Mouse (Mus musculus) G1E (cell line): ENCODE measurements around the gene Rars2. TPM values are rescaled to one million over a fixed set of nuclear protein-coding genes. Genes with fewer than 3 reads are reported as not detected.

Source experiments
- ATAC-seq: 2 replicates; pipeline ENCODE4 v1.8.0; 2016; ENCODE audit warnings: mild to moderate bottlenecking; ENCODE audit not compliant: insufficient number of reproducible peaks, poor library complexity, low FRiP score, severe bottlenecking; ENCODE audit errors: extremely low read depth
- DNase-seq: peaks from one replicate; pipeline ENCODE4 v3.0.0; 2012; ENCODE audit warnings: low spot score
- H3K27me3 ChIP-seq: 2 replicates; pipeline ENCODE4 v1.6.1; 2012; ENCODE audit warnings: mild to moderate bottlenecking, low read length, inconsistent platforms; ENCODE audit not compliant: insufficient read depth
- H3K36me3 ChIP-seq: replicated peaks from 2 replicates; pipeline ENCODE3; 2012; ENCODE audit warnings: mild to moderate bottlenecking, inconsistent platforms
- H3K4me1 ChIP-seq: 2 replicates; pipeline ENCODE4 v1.6.1; 2012; ENCODE audit warnings: low read depth, low read length, inconsistent platforms, mixed read lengths; ENCODE audit not compliant: insufficient read depth
- H3K4me3 ChIP-seq: 2 replicates; pipeline ENCODE4 v1.5.1; 2012; ENCODE audit warnings: low read depth, mild to moderate bottlenecking, inconsistent platforms, low read length, moderate library complexity, mixed read lengths
- H3K9me3 ChIP-seq: replicated peaks from 2 replicates; pipeline ENCODE4 v1.6.1; 2012; ENCODE audit warnings: inconsistent platforms
- CTCF ChIP-seq: IDR thresholded peaks from 2 replicates; pipeline ENCODE4 v1.5.1; 2012; ENCODE audit warnings: low read depth, low read length, inconsistent platforms, mixed read lengths
- GATA1 ChIP-seq: IDR thresholded peaks from 2 replicates; pipeline ENCODE4 v1.6.1; 2012; ENCODE audit warnings: borderline replicate concordance, low read length, inconsistent platforms, mixed read lengths
- GATA2 ChIP-seq: IDR thresholded peaks from 2 replicates; pipeline ENCODE4 v1.6.1; 2012; ENCODE audit warnings: low read depth, low read length, inconsistent platforms, borderline replicate concordance
- POLR2AphosphoS5 ChIP-seq: IDR thresholded peaks from 2 replicates; pipeline ENCODE4 v1.6.1; 2012; ENCODE audit warnings: low read depth, low read length, inconsistent platforms; ENCODE audit not compliant: insufficient replicate concordance
- TAL1 ChIP-seq: conservative IDR thresholded peaks from 2 replicates; pipeline ENCODE4 v1.6.1; 2012; ENCODE audit warnings: low read depth, low read length, inconsistent platforms, mixed read lengths
- polyA plus RNA-seq: library from polyadenylated mRNA; stranded (reverse); fragments of >175 nt; gene quantifications from 2 replicates; pipeline ENCODE4 v1.2.3, GENCODE M21; 2012
- total RNA-seq, 2 experiments: library from RNA; stranded (forward) in 1 of 2; stranded (reverse) in 1 of 2; fragments of 200-1000 nt in 1 of 2; fragments of >200 nt in 1 of 2; fragmentation: Nextera tagmentation in 1 of 2; gene quantifications; 2 replicates each; pipeline ENCODE4 v1.2.3; 2014 to 2017

The Rars2 gene
- total and polyA plus RNA-seq, 3 experiments: 5.2 to 93.8 (median 49.3) TPM

DNA sequence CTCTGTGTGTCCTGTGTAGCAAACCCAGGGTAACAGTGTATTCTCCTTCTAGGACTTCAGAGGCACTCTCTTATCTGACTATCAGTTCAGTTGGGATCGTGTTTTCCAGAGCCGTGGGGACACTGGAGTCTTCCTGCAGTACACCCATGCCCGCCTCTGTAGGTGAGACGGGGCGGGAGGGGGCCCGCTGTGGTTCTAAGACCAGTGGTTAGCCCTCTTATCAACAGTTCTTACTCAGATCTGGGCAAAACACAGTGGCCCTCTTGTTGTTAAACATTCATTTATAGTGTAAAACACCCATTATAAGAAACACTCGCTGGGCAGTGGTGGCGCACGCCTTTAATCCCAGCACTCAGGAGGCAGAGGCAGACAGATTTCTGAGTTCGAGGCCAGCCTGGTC is 41.3 kb downstream of the Rars2 start:
- DNase-seq: no peak
- Histone ChIP-seq H3K27me3 (no peaks in the 10 kb centered on the region), H3K4me1 (no peaks in the 10 kb centered on the region), H3K36me3 (peaks cover 90% of the 10 kb centered on the region), H3K9me3 (no peaks in the 10 kb centered on the region), H3K4me3 (no peak overlapping the region)
- no peak for ATAC-seq
- TF ChIP-seq POLR2AphosphoS5: no peak
- no peak for TF ChIP-seq TAL1
- no peak for TF ChIP-seq GATA2
- no peak for TF ChIP-seq CTCF
- no peak for TF ChIP-seq GATA1

GRCm38 (mm10) chr4:34659012-34659411 is 44.3 kb downstream of the Rars2 start:
- ATAC-seq (no peak), DNase-seq (no peak)
- H3K27me3 ChIP-seq: no peaks in the 10 kb centered on the region
- peaks cover 89% of the 10 kb centered on the region for H3K36me3 ChIP-seq
- H3K9me3 ChIP-seq: no peaks in the 10 kb centered on the region
- H3K4me3 ChIP-seq: no peak overlapping the region
- no peaks in the 10 kb centered on the region for H3K4me1 ChIP-seq
- TF ChIP-seq GATA2 (no peak), CTCF (no peak), TAL1 (no peak), GATA1 (no peak), POLR2AphosphoS5 (no peak)

DNA sequence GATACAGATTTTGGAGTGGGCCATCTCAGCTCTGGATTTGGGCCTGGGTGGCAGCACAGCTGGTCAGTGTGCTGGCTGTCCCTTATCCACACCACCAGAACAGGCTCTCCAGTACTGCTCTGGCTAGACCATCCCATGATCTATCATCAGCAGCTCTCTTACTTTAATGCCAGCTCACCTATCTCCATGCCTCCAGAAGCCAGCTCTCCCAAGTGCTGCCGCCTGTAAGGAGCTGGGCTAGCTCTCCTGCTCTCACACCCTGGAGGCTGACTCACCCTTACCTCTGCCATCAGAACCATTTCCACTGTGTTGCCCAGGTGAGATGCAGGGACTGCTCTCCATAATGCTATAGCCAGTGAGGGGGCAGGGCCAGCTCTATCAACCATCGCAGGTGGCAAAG is 46.8 kb downstream of the Rars2 start:
- peaks cover 93% of the 10 kb centered on the region for H3K36me3 ChIP-seq

DNA sequence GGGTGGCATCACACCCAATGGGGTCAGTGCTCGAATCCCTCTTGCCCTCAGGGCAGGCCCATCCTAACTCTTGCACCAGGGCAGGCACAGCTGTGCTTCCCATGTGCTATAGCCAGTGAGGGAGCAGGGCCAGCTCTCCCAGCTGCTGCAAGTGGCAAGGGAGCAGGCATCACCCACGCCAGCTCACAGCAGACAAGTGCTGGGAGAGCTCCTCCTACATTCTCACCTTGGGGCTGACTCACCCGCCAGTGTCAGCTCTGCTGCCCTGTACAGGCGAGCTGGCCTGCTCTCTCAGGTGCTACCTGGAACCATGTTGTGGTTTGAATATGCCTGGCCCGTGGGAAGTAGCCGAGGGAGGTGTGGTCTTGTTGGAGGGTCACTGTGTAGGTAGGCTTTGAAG is 47.2 kb downstream of the Rars2 start:
- H3K4me3 ChIP-seq: no peak overlapping the region
- H3K4me1 ChIP-seq: no peaks in the 10 kb centered on the region
- DNase-seq (no peak), ATAC-seq (no peak)
- no peaks in the 10 kb centered on the region for H3K9me3 ChIP-seq
- H3K36me3 ChIP-seq: peaks cover 93% of the 10 kb centered on the region
- no peak for TF ChIP-seq CTCF
- TF ChIP-seq POLR2AphosphoS5: no peak
- no peak for TF ChIP-seq GATA2
- TF ChIP-seq TAL1: no peak
- no peak for TF ChIP-seq GATA1
- H3K27me3 ChIP-seq: no peaks in the 10 kb centered on the region

More for the DNA sequence above, 46.8 kb downstream of the Rars2 start:
- DNase-seq (no peak), ATAC-seq (no peak)
- Histone ChIP-seq H3K4me1 (no peaks in the 10 kb centered on the region), H3K9me3 (no peaks in the 10 kb centered on the region), H3K27me3 (no peaks in the 10 kb centered on the region), H3K4me3 (no peak overlapping the region)
- TF ChIP-seq CTCF (no peak), TAL1 (no peak), GATA1 (no peak), POLR2AphosphoS5 (no peak), GATA2 (no peak)

GRCm38 (mm10) chr4:34667923-34668322 is 53.2 kb downstream of the Rars2 start:
- TF ChIP-seq GATA1 (no peak), CTCF (no peak), TAL1 (no peak), POLR2AphosphoS5 (no peak), GATA2 (no peak)
- Histone ChIP-seq H3K9me3 (no peaks in the 10 kb centered on the region), H3K27me3 (no peaks in the 10 kb centered on the region), H3K4me3 (no peak overlapping the region), H3K36me3 (peaks cover 76% of the 10 kb centered on the region), H3K4me1 (no peaks in the 10 kb centered on the region)
- no peak for ATAC-seq
- no peak for DNase-seq

GRCm38 (mm10) chr4:34673721-34674120 is 59.0 kb downstream of the Rars2 start:
- ATAC-seq (no peak), DNase-seq (no peak)
- TF ChIP-seq GATA2 (no peak), CTCF (no peak), TAL1 (no peak), POLR2AphosphoS5 (no peak)
- peaks cover 67% of the 10 kb centered on the region for H3K36me3 ChIP-seq
- no peaks in the 10 kb centered on the region for H3K27me3 ChIP-seq
- H3K4me3 ChIP-seq: no peak overlapping the region
- no peaks in the 10 kb centered on the region for H3K9me3 ChIP-seq
- no peaks in the 10 kb centered on the region for H3K4me1 ChIP-seq

GRCm38 (mm10) chr4:34680530-34680929 is 65.8 kb downstream of the Rars2 start:
- no peaks in the 10 kb centered on the region for H3K9me3 ChIP-seq
- peaks cover 69% of the 10 kb centered on the region for H3K36me3 ChIP-seq
- H3K27me3 ChIP-seq: no peaks in the 10 kb centered on the region
- H3K4me1 ChIP-seq: peaks cover 7% of the 10 kb centered on the region
- ATAC-seq: no peak
- H3K4me3 ChIP-seq: no peak overlapping the region
- TF ChIP-seq GATA2 (no peak), GATA1 (no peak), CTCF (no peak), TAL1 (no peak), POLR2AphosphoS5 (no peak)
- DNase-seq: no peak
